Comparison of ENCODE assay signal across 7 mouse cellular contexts in genomic region chr11:119990658-119991337, GRCm38 (mm10). TPM values are rescaled to one million over a fixed set of nuclear protein-coding genes. Genes with fewer than 3 reads are reported as not detected.
DNase-seq lines count a peak whose midpoint lies in the region; ATAC-seq and TF ChIP-seq lines count a peak whose summit lies in the region.

No protein-coding gene starts in this region.

- H3K4me1 ChIP-seq in heart, embryonic 16.5 days (ENCODE audit: control insufficient read depth, insufficient read depth, low read length): peaks cover 20% of the 10 kb centered on the region
- H3K4me1 ChIP-seq in limb, embryonic 15.5 days: peaks cover 32% of the 10 kb centered on the region
- H3K4me1 ChIP-seq in small intestine, adult 2 months (ENCODE audit: control insufficient read depth, insufficient read depth, insufficient read length, low read length): peaks cover 4% of the 10 kb centered on the region

- TF ChIP-seq POLR2A in small intestine, adult 2 months (IDR thresholded peaks at IDR 0.05; ENCODE audit: low read depth, low read length): no peak

- H3K9ac ChIP-seq in heart, embryonic 16.5 days (ENCODE audit: low read length): no peak overlapping the region
- no peak overlapping the region for H3K9ac ChIP-seq in limb, embryonic 15.5 days

- DNase-seq in left cerebral cortex, adult 9 months (ENCODE audit: low spot score in 2 of 2): peak; percentile 60 to 68
- DNase-seq in left cerebral cortex, adult 11 months (ENCODE audit: low spot score): no peak
- DNase-seq in cerebellum, postnatal 4 days (ENCODE audit: low spot score in 2 of 2): no peak
- no peak for DNase-seq in cerebellum, adult 9-11 months

- no peak for TF ChIP-seq CTCF in small intestine, adult 2 months (IDR thresholded peaks at IDR 0.05; ENCODE audit: extremely low read depth, insufficient read length, insufficient replicate concordance, low read depth, low read length)

- H3K9me3 ChIP-seq in heart, embryonic 16.5 days (replicated peaks; ENCODE audit: control insufficient read depth, low read length): no peaks in the 10 kb centered on the region
- H3K9me3 ChIP-seq in limb, embryonic 15.5 days: no peaks in the 10 kb centered on the region

- no peaks in the 10 kb centered on the region for H3K27me3 ChIP-seq in heart, embryonic 16.5 days (ENCODE audit: control insufficient read depth, insufficient read depth, low read length)
- no peaks in the 10 kb centered on the region for H3K27me3 ChIP-seq in limb, embryonic 15.5 days
- H3K27me3 ChIP-seq in small intestine, adult 2 months (ENCODE audit: control insufficient read depth, insufficient read depth, low read length): no peaks in the 10 kb centered on the region

- no peak overlapping the region for H3K27ac ChIP-seq in heart, embryonic 16.5 days (ENCODE audit: low read length)
- peak overlapping the region; percentile 34 for H3K27ac ChIP-seq in limb, embryonic 15.5 days
- no peak overlapping the region for H3K27ac ChIP-seq in small intestine, adult 2 months (ENCODE audit: insufficient read depth, low read depth, low read length)

- ATAC-seq in heart, embryonic 16.5 days (replicated peaks; ENCODE audit: extremely low read depth, insufficient read depth, low FRiP score): peak; percentile 20; the same call in 1 of the 2 replicates
- ATAC-seq in limb, embryonic 15.5 days (ENCODE audit: insufficient number of reproducible peaks, low FRiP score, low TSS enrichment, low read depth): 0 out of 2 replicates have a peak, but pooled peaks have one; percentile 8

- H3K36me3 ChIP-seq in heart, embryonic 16.5 days (ENCODE audit: control insufficient read depth, insufficient read depth): 0 out of 2 replicates have a peak, but pooled peaks cover 3% of the 10 kb centered on the region
- peaks cover 41% of the 10 kb centered on the region for H3K36me3 ChIP-seq in limb, embryonic 15.5 days
- no peaks in the 10 kb centered on the region for H3K36me3 ChIP-seq in small intestine, adult 2 months (ENCODE audit: control insufficient read depth, insufficient read depth, low read length)

- H3K4me2 ChIP-seq in heart, embryonic 16.5 days (ENCODE audit: low read depth, low read length): peak overlapping the region; percentile 34; the same call in 1 of the 2 replicates
- H3K4me2 ChIP-seq in limb, embryonic 15.5 days: peak overlapping the region; percentile 21; the same call in 1 of the 2 replicates

- H3K4me3 ChIP-seq in heart, embryonic 16.5 days (ENCODE audit: low read length): no peak overlapping the region
- no peak overlapping the region for H3K4me3 ChIP-seq in limb, embryonic 15.5 days
- peak overlapping the region; percentile 22; the same call in 1 of the 2 replicates for H3K4me3 ChIP-seq in small intestine, adult 2 months (ENCODE audit: low read depth, low read length)

- 52% methylated on average over 10 of the region's 10 CpGs for WGBS in heart, embryonic 16.5 days
- 47% methylated on average over 10 of the region's 10 CpGs for WGBS in limb, embryonic 15.5 days
- WGBS in small intestine, adult 2 months: 69% methylated on average over 10 of the region's 10 CpGs

RNA-seq across cellular contexts. Expression of gene Baiap2, which starts 48.2 kb away (rescaled TPM):
- 13.0 and 13.9 TPM in 2 replicates for polyA plus RNA-seq in heart, embryonic 16.5 days (2015; fragmentation: Nextera tagmentation; extraction: Ambion mirVana)
- 40.2 and 41.9 TPM in 2 replicates for polyA plus RNA-seq in limb, embryonic 15.5 days (2015; fragmentation: Nextera tagmentation; extraction: Ambion mirVana)
- 10.7 and 12.7 TPM in 2 replicates for polyA plus RNA-seq in small intestine, adult 2 months (2012; rRNA removed)

RNA-seq across cellular contexts. Expression of gene Aatk, which starts 56.2 kb away (rescaled TPM):
- polyA plus RNA-seq in heart, embryonic 16.5 days (2015; fragmentation: Nextera tagmentation; extraction: Ambion mirVana): 1.3 and 1.4 TPM in 2 replicates
- polyA plus RNA-seq in limb, embryonic 15.5 days (2015; fragmentation: Nextera tagmentation; extraction: Ambion mirVana): 6.1 and 7.1 TPM in 2 replicates
- polyA plus RNA-seq in small intestine, adult 2 months (2012; rRNA removed): 4.6 and 6.0 TPM in 2 replicates

Comparison
In these comparisons a context has a peak if more than half of its experiments do, and no peak if none do; other contexts are left out.
1. DNase-seq: peak in left cerebral cortex, adult 9 months (2 of 2); none in left cerebral cortex, adult 11 months (single experiment), cerebellum, postnatal 4 days (0 of 2) and cerebellum, adult 9-11 months (single experiment).